Mouse (Mus musculus) kidney, embryonic 16.5 days (tissue): ENCODE measurements at regions not wholly inside any gene's neighbourhood (a gene's known extent, or its start where the extent isn't known, plus 50 kb on each side); places are given as distances from the start of the nearest gene placed in this dataset.

Experiments used
- ATAC-seq: fragments of 200-750 bp; cut with Nextera tagmentation; 2 replicates; pipeline ENCODE4 v1.8.0; 2017; ENCODE audit warnings: moderate TSS enrichment; ENCODE audit not compliant: low FRiP score, low TSS enrichment
- H3K27ac ChIP-seq: fragments of 300-500 bp; sonication (generic); 2 replicates; pipeline ENCODE4 v1.5.1; 2014; ENCODE audit warnings: low read length
- H3K27me3 ChIP-seq: fragments of 300-500 bp; sonication (generic); 2 replicates; pipeline ENCODE4 v1.6.1; 2014; ENCODE audit warnings: low read length, control low read depth, mixed read lengths; ENCODE audit not compliant: insufficient read depth
- H3K36me3 ChIP-seq: fragments of 300-500 bp; sonication (generic); 2 replicates; pipeline ENCODE4 v1.6.1; 2014; ENCODE audit warnings: low read length, control low read depth, mixed read lengths; ENCODE audit not compliant: insufficient read depth
- H3K4me1 ChIP-seq: fragments of 300-500 bp; sonication (generic); 2 replicates; pipeline ENCODE4 v1.6.1; 2014; ENCODE audit warnings: low read length, control low read depth, mixed read lengths; ENCODE audit not compliant: insufficient read depth
- H3K4me2 ChIP-seq: fragments of 300-500 bp; sonication (generic); replicated peaks from 2 replicates; pipeline ENCODE4 v1.6.1; 2014; ENCODE audit warnings: low read depth, low read length
- H3K4me3 ChIP-seq: fragments of 300-500 bp; sonication (generic); 2 replicates; pipeline ENCODE4 v1.5.1; 2014; ENCODE audit warnings: mild to moderate bottlenecking, low read length
- H3K9ac ChIP-seq: fragments of 300-500 bp; sonication (generic); replicated peaks from 2 replicates; pipeline ENCODE4 v1.6.1; 2014; ENCODE audit warnings: low read length
- H3K9me3 ChIP-seq: fragments of 300-500 bp; sonication (generic); 2 replicates; pipeline ENCODE4 v1.6.1; 2016; ENCODE audit warnings: low read length, control low read depth
- WGBS: fragments of 180-500 bp; shearing (Covaris S2); extraction: QIAGEN DNeasy Blood & Tissue Kit; methylation state at CpG from one replicate; pipeline ENCODE4 v1.1.7; 2014; 5-methylcytosine and 5-hydroxymethylcytosine counted together

DNA sequence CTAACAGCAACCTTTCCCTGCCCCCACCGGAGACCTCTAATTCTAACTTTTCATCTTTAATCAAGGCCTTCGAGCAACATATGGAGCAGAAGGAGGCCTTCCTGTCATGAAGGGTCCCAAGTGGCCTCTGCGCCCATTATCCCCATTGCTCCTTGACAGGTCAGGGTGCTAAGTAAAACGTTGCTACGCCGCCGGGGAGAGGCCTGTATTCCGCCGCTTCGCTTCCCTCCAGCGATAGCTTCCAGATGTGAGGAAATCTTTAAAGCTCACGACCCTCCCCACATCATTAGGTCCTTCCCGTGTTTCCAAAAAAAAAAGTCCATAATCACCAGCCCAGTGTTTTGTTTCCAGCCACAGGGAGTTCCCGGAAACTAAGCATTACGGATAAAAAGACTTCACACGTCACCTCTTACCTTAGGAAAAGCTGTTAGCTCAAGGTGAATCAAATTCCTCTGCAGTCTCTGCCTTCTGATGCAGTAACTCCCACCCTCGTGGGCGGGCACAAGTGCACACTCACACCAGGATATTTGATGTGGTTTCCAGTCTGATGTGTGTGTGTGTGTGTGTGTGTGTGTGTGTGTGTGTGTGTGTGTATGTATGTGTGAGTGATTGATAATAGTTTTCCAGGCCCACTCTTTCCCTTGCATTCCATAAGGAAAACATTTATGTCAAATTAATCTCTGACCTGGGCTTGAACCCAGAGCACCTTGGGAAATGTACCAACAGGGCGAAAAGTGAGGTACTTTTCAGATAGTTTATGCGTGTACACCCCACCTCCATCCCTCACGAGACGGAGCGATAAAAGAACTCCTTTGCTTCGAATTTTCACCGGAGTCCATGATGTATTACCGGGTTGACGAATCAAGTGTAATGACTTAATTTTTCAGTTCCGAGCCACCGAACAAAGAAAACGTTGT is 107.5 kb downstream of the Gm45692 start:
- H3K9me3 ChIP-seq, result no peaks in the 10 kb centered on the region
- H3K36me3 ChIP-seq, result no peaks in the 10 kb centered on the region
- no peak overlapping the region for H3K27ac ChIP-seq
- H3K4me3 ChIP-seq, result no peak overlapping the region
- no peaks in the 10 kb centered on the region for H3K27me3 ChIP-seq
- peak overlapping the region; percentile 8; the same call in 1 of the 2 replicates for H3K4me2 ChIP-seq
- no peaks in the 10 kb centered on the region for H3K4me1 ChIP-seq
- ATAC-seq, result no peak
- no peak overlapping the region for H3K9ac ChIP-seq
- 39% methylated on average over 30 of the region's 30 CpGs for WGBS

DNA sequence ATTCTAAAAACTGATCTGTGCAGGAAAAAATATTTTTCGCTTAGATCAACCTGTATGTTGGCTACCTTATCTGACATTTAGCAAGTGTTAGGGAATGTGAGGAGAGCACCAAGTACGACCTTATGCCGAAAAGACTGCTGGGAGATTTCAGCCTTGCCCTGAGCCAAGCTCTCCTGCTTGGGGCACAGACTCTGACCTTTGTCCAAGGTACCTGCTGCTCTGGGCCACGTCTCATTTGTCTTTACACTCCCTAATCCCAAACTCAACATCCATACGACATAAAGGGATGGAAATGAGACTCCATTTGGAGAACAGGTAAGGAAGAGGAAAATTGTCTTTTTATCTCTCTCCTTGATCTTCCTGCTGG is 108.2 kb downstream of the Gm45692 start:
- Histone ChIP-seq H3K27ac (no peak overlapping the region), H3K36me3 (no peaks in the 10 kb centered on the region), H3K27me3 (no peaks in the 10 kb centered on the region), H3K4me1 (no peaks in the 10 kb centered on the region), H3K9ac (no peak overlapping the region), H3K4me3 (no peak overlapping the region), H3K4me2 (no peak overlapping the region), H3K9me3 (no peaks in the 10 kb centered on the region)
- ATAC-seq, result no peak
- WGBS, result 47% methylated on average over 5 of the region's 5 CpGs

DNA sequence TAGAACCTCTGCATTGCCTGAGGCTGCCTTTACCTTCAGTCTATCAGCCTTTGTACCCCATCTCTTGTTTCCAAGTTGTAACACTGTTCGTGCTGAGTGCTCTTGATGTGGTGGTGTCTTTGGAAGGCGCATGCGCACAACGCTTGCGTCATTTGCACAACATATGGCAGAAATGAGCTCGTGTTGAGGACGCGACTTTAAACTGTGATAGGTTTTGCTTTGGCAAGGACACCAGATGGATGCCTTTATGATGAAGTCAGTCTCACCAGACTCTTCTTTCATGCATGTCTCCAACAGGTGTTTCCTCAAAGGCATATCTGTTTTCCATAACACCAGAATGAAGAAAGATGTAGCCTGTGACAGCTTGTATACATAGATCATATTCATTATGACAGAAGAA is 110.2 kb downstream of the Gm45692 start:
- 0 out of 2 replicates have a peak, but pooled peaks cover 2% of the 10 kb centered on the region for H3K9me3 ChIP-seq
- WGBS, result 92% methylated on average over 8 of the region's 8 CpGs
- no peak overlapping the region for H3K4me3 ChIP-seq
- H3K27me3 ChIP-seq, result no peaks in the 10 kb centered on the region
- H3K4me1 ChIP-seq, result no peaks in the 10 kb centered on the region
- no peaks in the 10 kb centered on the region for H3K36me3 ChIP-seq
- no peak overlapping the region for H3K4me2 ChIP-seq
- H3K9ac ChIP-seq, result no peak overlapping the region
- H3K27ac ChIP-seq, result no peak overlapping the region
- no peak for ATAC-seq

DNA sequence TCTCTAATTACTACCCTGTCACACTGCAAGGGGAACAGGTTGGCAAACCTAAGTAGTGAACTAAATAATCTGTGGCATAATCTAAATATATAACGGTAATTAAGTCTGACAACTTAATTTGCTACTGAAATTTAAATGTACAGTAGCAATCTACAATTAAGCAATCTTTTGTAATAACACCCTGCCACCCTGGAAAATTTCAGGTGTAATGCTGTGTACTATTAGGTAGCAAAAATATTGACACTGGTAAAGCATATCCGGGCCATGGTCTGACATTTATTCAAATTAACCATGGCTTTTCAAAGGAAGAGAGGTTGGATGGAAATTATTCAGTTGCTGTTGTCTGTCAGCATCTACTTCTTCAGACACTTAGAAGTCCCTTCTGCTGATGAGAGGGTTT is 119.7 kb downstream of the Gm45692 start:
- WGBS, result 87% methylated on average over 2 of the region's 2 CpGs
- 0 out of 2 replicates have a peak, but pooled peaks cover under 1% of the 10 kb centered on the region for H3K9me3 ChIP-seq
- no peaks in the 10 kb centered on the region for H3K4me1 ChIP-seq
- no peak overlapping the region for H3K4me3 ChIP-seq
- no peak overlapping the region for H3K27ac ChIP-seq
- ATAC-seq, result no peak
- H3K27me3 ChIP-seq, result no peaks in the 10 kb centered on the region
- H3K36me3 ChIP-seq, result no peaks in the 10 kb centered on the region
- H3K4me2 ChIP-seq, result no peak overlapping the region
- H3K9ac ChIP-seq, result no peak overlapping the region

DNA sequence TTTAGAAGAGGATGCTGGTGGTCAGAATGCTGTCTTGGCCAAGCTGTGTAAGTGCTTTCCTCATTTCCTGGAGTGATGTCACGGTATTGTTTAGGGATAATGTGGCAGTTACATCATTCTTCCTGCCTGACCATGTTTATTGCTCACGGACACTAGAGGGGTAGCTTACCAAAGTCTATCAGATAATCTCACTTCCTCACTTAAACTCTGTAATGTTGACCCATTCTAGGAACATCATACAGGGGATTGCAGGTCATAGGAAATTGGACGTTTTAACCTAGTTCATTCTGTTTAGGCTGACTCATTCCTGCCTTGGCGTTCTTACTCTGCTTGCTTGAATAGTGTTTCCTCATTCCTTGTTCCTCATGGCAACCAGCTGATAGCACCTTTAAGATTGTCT is 120.3 kb downstream of the Gm45692 start:
- Histone ChIP-seq H3K27ac (no peak overlapping the region), H3K27me3 (no peaks in the 10 kb centered on the region), H3K4me2 (no peak overlapping the region), H3K4me3 (no peak overlapping the region), H3K9ac (no peak overlapping the region), H3K36me3 (no peaks in the 10 kb centered on the region), H3K9me3 (no peaks in the 10 kb centered on the region), H3K4me1 (no peaks in the 10 kb centered on the region)
- ATAC-seq, result no peak
- WGBS, result 58% methylated on average over 4 of the region's 4 CpGs

DNA sequence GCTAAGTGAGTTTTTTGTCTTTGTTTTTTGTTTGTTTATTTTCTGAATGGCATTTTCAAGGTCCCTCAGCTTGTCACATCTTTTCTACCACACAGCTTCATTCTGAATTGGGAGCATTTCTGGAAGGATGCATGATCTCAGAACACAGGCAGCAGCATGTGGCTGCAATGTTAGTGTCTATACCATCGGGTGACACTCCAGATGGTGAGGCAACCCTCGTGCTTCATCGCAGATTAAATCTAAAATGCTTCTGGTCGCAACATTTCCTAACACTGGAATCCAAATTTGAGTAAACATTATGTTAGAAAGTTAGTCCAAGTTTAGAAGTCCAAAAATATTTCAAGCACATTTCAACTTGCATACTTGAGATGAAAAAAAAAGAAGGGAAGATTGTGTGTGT is 124.4 kb downstream of the Gm45692 start:
- ATAC-seq, result no peak
- Histone ChIP-seq H3K27ac (no peak overlapping the region), H3K4me3 (no peak overlapping the region), H3K4me1 (no peaks in the 10 kb centered on the region), H3K9me3 (no peaks in the 10 kb centered on the region), H3K27me3 (no peaks in the 10 kb centered on the region), H3K4me2 (no peak overlapping the region), H3K36me3 (no peaks in the 10 kb centered on the region), H3K9ac (no peak overlapping the region)
- WGBS, result 81% methylated on average over 4 of the region's 4 CpGs

DNA sequence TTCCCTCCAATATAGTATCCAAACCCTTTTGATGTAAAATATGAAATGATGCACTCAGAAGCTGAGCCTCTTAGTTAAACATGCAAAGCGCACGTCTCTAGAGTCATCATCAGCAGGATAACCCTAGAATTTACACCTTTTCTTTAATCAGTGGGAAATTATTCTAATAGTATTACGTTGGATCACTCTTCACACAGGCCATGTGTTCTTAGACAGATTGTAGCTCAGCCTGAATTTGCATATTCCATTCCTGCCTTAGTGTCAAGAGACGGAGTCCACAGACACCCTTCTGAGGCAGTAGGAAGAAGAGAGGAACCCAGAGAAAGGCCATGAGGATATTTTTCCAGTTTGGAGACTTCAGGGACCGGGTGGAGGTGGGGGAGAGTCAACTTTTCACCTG is 125.0 kb downstream of the Gm45692 start:
- H3K9me3 ChIP-seq, result no peaks in the 10 kb centered on the region
- no peaks in the 10 kb centered on the region for H3K27me3 ChIP-seq
- H3K36me3 ChIP-seq, result no peaks in the 10 kb centered on the region
- H3K4me2 ChIP-seq, result no peak overlapping the region
- no peak overlapping the region for H3K4me3 ChIP-seq
- H3K9ac ChIP-seq, result no peak overlapping the region
- 85% methylated on average over 5 of the region's 5 CpGs for WGBS
- no peak for ATAC-seq
- H3K27ac ChIP-seq, result no peak overlapping the region
- H3K4me1 ChIP-seq, result no peaks in the 10 kb centered on the region

DNA sequence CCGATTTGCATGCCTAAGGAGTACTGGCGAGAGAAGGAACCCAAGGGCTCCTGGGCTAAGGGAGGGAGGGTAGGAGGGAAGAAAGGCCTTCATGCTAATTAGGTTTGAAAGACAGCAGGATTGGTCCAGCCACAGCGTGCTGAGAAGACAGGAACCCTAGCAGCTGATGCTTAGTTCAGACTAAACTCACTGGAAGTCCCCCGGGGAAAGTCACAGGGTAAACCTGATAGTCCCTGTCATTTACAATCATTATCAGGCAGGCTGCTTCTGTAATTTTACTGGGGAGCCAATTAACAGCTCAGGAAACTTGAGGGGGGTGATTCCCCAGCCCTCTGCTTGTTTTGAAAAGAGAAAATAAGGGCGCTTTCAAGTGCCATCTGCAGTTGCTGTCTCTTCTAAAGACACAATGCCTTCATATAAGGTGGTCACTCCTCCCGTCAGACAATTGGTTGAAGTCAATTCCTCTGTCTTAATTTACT is 135.9 kb downstream of the Gm45692 start:
- H3K4me1 ChIP-seq, result no peaks in the 10 kb centered on the region
- no peak for ATAC-seq
- no peak overlapping the region for H3K4me2 ChIP-seq
- H3K9me3 ChIP-seq, result peaks cover 9% of the 10 kb centered on the region
- no peak overlapping the region for H3K9ac ChIP-seq
- no peaks in the 10 kb centered on the region for H3K27me3 ChIP-seq
- no peaks in the 10 kb centered on the region for H3K36me3 ChIP-seq
- WGBS, result 20% methylated on average over 6 of the region's 6 CpGs
- H3K27ac ChIP-seq, result no peak overlapping the region
- H3K4me3 ChIP-seq, result no peak overlapping the region

DNA sequence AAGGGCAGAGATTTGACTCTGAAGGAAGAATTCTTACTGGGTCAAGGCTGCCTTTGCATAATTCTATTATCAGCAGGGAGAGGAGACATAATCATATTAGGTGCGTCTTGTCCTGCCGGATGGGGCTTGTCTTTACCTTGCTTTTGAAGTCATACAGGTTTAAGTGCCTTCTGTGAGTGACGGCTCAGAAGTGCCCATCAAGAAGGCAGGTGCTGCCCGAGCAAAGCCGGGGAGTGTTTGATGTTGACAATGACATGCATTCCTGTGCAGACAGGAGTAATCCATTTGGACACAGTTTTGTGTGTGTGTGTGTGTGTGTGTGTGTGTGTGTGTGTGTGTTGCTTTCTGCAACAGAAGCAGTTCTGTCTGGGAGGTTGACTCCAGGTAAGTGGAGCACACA is 141.0 kb downstream of the Gm45692 start:
- Histone ChIP-seq H3K9me3 (no peaks in the 10 kb centered on the region; the same call in none of the 2 replicates), H3K4me3 (no peak overlapping the region), H3K4me1 (no peaks in the 10 kb centered on the region), H3K27ac (no peak overlapping the region), H3K36me3 (no peaks in the 10 kb centered on the region), H3K9ac (no peak overlapping the region), H3K4me2 (no peak overlapping the region), H3K27me3 (no peaks in the 10 kb centered on the region)
- WGBS, result 57% methylated on average over 5 of the region's 5 CpGs
- ATAC-seq, result no peak

DNA sequence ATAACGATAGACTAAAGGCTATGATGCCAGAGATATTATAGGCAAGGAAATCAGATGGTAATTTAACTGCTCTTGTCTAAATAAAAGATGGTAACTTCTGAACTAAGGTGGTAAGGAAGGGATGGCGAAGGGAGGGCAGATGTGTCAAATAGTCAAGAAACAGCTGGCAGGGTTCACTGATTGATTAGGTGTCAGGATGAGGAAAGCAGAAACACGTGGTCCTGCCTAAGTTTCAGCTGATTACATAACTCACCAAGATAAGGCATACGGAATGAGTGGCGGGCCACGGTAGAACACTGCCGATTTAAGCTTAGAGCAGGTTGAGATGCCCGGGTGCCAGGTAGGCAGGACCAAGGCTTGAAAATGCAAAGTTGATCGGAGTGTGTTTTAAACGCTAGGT is 143.2 kb downstream of the Gm45692 start:
- Histone ChIP-seq H3K4me2 (no peak overlapping the region), H3K4me1 (peaks cover 9% of the 10 kb centered on the region; the same call in 1 of the 2 replicates), H3K4me3 (no peak overlapping the region), H3K27me3 (no peaks in the 10 kb centered on the region), H3K36me3 (no peaks in the 10 kb centered on the region), H3K27ac (no peak overlapping the region), H3K9ac (no peak overlapping the region), H3K9me3 (no peaks in the 10 kb centered on the region; the same call in none of the 2 replicates)
- 85% methylated on average over 10 of the region's 10 CpGs for WGBS
- ATAC-seq, result no peak
